Mouse (Mus musculus): ENCODE results near the gene Itsn2. TPM values are rescaled to one million over a fixed set of nuclear protein-coding genes. Genes with fewer than 3 reads are reported as not detected.
"Not testable (repeated sequence)": the region's sequence is repeated elsewhere in the genome, so short reads cannot be mapped to it uniquely, and the experiment has no call there.

Gene Itsn2
- polyA plus RNA-seq, 1 experiment = 83.6 TPM

DNA sequence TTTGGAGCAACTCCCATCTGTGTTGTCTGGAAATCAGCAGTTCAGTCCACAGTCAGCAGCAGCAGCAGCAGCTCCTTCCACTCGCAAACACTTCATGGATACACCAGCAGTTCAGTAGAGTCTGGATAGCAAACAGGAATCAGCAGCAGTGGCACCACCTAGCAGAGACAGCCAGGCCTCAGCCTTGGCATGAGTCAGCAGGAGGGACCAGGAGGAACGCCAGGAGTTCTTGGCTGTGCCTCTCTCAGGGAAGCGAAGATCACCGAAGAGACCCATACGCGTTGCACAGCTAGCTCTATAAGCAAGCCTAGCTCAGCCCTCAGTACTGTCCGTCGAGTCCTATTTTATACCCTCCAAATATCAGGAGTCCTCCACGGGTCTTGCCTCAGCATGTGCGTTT, 152.0 kb downstream of the Itsn2 start:
- Histone ChIP-seq H3K36me3 (ENCODE audit: control insufficient read depth, insufficient read depth, low read length) (no peaks in the 10 kb centered on the region), H3K27me3 (ENCODE audit: control insufficient read depth, insufficient read depth, low read length) (no peaks in the 10 kb centered on the region), H3K27ac (ENCODE audit: control insufficient read depth, insufficient read depth, low read depth, low read length) (no peak overlapping the region), H3K4me3 (ENCODE audit: control insufficient read depth, low read depth, low read length) (no peak overlapping the region), H3K4me1 (ENCODE audit: control insufficient read depth, insufficient read depth, low read length) (no peaks in the 10 kb centered on the region)
- TF ChIP-seq CTCF (IDR thresholded peaks at IDR 0.05; ENCODE audit: control insufficient read depth, insufficient read depth, insufficient replicate concordance, low read depth, low read length) (no peak), POLR2A (IDR thresholded peaks at IDR 0.05; ENCODE audit: control insufficient read depth, low read depth, low read length) (no peak)

DNA sequence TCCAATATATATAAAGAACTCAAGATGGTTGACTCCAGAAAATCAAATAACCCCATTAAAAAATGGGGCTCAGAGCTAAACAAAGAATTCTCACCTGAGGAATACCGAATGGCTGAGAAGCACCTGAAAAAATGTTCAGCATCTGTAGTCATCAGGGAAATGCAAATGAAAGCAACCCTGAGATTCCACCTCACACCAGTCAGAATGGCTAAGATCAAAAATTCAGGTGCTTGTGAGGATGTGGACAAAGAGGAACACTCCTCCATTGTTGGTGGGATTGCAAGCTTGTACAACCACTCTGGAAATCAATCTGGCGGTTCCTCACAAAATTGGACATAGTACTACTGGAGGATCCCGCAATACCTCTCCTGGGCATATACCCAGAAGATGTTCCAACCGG, 162.0 kb downstream of the Itsn2 start:
- not testable (repeated sequence) for H3K4me1 ChIP-seq (ENCODE audit: control insufficient read depth, insufficient read depth, low read length); H3K27me3 ChIP-seq (ENCODE audit: control insufficient read depth, insufficient read depth, low read length); H3K27ac ChIP-seq (ENCODE audit: control insufficient read depth, insufficient read depth, low read depth, low read length); H3K4me3 ChIP-seq (ENCODE audit: control insufficient read depth, low read depth, low read length); H3K36me3 ChIP-seq (ENCODE audit: control insufficient read depth, insufficient read depth, low read length)

DNA sequence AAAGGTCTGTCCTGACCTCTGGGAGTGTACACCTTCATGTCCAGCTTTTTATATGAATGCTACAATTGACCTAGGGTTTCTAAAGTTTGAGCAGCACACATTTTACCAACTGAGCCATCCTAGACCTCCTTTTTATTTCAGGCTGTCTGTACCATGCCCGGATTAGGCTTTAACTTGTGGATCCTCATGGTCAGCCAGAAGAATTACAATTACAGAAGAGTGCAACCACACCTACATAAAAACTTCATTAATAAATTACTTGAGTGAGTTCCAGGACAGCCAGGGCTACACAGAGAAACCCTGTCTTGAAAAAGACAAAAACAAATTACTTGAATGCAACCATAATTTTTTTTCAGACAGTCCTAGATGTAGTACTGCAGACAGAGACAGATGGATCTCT, 164.6 kb downstream of the Itsn2 start:
- no peaks in the 10 kb centered on the region for H3K4me1 ChIP-seq (ENCODE audit: control insufficient read depth, insufficient read depth, low read length)
- H3K27me3 ChIP-seq (ENCODE audit: control insufficient read depth, insufficient read depth, low read length) = no peaks in the 10 kb centered on the region
- H3K36me3 ChIP-seq (ENCODE audit: control insufficient read depth, insufficient read depth, low read length) = no peaks in the 10 kb centered on the region
- H3K4me3 ChIP-seq (ENCODE audit: control insufficient read depth, low read depth, low read length) = no peak overlapping the region
- TF ChIP-seq CTCF (IDR thresholded peaks at IDR 0.05; ENCODE audit: control insufficient read depth, insufficient read depth, insufficient replicate concordance, low read depth, low read length) (no peak), POLR2A (IDR thresholded peaks at IDR 0.05; ENCODE audit: control insufficient read depth, low read depth, low read length) (no peak)
- H3K27ac ChIP-seq (ENCODE audit: control insufficient read depth, insufficient read depth, low read depth, low read length) = no peak overlapping the region

Other genes with a start within 250 kb of the Itsn2 start
- 15.3 and 16.4 TPM in 2 replicates for gene Ncoa1, start 115.5 kb upstream of the Itsn2 start, polyA plus RNA-seq (2012; rRNA removed)
- gene Gm3625, start 289 bp downstream of the Itsn2 start, polyA plus RNA-seq (2012; rRNA removed) = not detected in 2 replicates
- gene Fam228a, start 145.8 kb downstream of the Itsn2 start, polyA plus RNA-seq (2012; rRNA removed) = 14.6 TPM in 2 replicates
- gene Pfn4, start 176.4 kb downstream of the Itsn2 start, polyA plus RNA-seq (2012; rRNA removed) = 165 and 173 TPM in 2 replicates
- gene Fam228b, start 176.6 kb downstream of the Itsn2 start, polyA plus RNA-seq (2012; rRNA removed) = 13.5 and 16.7 TPM in 2 replicates
- 24.8 and 27.7 TPM in 2 replicates for gene Sf3b6, start 224.9 kb downstream of the Itsn2 start, polyA plus RNA-seq (2012; rRNA removed)
- 0.47 and 0.68 TPM in 2 replicates for gene Fkbp1b, start 249.0 kb downstream of the Itsn2 start, polyA plus RNA-seq (2012; rRNA removed)